Mouse (Mus musculus) adipocyte (in vitro differentiated cells): ENCODE data around the gene Spag6.

ENCODE experiments used
- DNase-seq: peaks from one replicate; pipeline ENCODE4 v3.0.0-alpha.2; 2016; ENCODE audit warnings: low spot score

Spag6 gene

DNA sequence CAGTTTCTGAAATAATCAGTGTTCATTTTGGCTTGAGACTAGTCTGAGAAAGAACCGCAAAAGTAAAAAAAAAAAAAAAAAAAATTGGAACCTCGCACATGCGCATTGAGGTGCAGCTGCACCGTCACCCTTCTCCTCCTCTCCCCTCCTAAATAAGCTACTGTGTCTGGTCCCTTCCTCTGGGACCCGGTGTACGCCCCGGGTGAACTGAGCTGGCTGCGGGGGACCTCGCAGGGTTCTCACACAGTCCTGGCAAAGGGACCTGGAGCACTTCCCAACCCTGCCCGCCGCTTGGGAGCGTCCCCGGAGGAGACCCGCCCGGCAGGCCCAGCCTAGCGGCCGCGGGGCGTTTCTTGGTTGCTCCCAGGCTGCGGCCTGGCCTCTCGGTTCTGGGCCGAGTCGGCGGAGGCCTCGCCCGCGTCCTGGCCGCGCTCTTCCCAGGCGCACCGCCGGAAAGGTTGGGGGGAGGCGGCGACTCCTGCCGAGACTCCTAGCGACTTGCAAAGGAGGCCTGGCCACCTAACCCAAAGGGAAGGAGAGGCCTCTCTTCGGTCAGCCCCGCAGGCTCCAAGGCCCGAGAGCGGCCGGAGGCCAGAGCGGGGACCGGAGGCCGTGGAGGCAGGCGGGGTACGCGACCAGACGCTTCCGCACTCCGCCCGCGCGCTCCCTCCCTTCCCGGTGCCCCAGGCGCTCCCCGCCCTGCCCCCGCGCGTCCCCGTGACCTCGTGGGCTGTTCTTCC, at the start of gene Spag6:
Spag6 (plus strand) TSS at position 162 of the 740 bp plus-strand sequence.
- peak; percentile 88 for DNase-seq

DNA sequence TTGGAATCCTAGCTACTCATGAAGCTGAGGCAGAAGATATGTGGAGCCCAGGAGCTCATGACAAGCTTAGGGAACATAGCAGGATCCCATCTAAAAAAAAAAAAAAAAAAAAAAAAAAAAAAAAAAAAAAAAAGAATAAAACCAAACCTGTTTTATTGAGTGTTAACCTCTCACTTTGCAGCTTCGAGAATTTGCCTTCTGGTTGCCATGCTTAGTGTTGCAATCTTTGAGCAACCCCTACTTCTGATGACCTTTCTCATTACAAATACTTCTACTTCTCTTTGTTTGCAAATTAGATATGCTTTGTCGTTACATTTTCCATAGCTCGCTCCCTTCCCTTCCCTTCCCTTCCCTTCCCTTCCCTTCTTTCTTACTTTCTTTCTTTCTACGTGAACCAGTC, 45.3 kb upstream of the Spag6 start:
- no peak for DNase-seq

DNA sequence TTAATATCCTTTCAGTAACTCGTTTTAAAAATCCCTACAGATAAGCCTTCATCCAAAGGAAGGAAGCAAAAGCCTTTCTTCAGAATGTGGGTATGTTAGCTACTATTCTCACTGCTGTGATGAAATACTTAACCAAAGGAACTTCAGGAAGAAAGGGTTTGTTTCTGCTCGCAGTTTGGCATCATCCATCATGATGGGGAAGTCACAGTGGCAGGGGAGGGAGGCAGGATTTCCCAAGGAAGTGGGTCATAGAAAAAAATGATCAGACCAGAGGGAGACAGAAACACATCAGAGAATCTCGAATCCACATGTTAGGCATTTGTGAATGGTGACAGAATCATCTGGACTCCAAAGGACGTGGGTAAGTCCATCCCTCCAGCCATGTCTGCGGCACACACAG, 39.0 kb upstream of the Spag6 start:
- DNase-seq = no peak

DNA sequence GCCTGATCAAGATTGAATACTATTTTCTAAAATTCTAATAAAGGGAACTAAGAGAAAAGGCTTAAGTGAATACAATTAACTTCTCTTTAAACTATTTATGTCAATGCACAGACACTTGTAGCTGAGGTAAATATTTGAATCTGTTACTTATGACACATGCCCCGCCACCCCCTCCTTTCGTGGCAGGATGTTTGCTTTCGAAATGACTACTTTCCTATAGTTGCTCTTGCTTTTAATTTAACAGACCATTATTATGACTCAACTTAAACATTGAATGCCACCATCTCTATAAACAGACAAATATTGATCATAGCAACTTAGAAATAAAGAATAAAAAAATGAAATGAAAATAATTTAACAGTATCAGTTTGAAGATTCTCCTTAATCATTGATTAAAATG, 29.8 kb upstream of the Spag6 start:
- no peak for DNase-seq

DNA sequence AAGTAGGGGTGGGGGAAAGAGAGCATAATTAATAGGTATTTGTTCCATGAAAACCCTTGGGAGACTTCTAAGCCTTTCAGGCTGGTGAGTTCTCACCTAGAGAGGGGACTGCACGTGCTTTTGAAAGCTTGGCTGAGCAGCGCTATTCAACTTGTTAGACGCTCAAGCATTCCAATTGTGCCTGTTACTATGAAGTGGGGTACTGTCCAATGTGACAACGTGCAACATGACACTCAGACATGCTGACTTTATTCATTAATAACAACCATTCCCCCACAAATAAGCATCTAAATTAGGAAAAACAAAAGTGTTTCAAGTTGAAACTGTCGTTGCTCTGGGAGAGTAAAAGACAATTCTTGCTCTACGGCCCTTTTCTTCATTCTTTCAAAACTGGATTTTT, 22.8 kb upstream of the Spag6 start:
- DNase-seq = no peak

DNA sequence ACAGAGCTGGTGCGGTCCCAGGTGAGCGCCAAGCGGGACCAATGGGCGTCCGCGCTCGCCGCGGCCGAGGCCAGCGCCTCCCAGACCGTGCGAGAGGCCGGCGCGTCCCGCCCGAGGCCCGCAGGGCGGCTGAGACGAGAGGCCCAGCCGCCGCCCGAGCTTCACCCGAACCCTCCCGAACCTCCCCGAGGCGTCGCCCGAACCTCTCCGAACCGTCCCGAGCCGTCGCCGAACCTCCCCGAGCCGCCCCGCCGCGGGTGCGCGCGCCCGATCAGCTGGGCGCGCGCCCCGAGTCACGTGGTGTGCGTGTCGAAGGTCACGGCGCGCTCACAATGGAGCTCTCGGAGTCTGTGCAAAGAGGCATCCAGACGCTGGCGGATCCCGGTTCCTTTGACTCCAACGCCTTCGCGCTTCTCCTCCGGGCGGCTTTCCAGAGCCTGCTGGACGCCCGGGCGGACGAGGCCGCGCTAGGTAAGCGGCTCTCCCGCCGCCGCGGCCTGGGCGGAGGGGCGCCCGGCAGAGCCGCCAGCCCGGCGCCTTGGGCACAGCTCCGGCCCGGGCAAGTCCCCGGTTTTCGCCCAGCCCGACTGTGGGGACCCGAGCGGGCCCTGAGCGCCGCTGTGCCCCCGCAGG, 21.6 kb upstream of the Spag6 start, which contains the start of gene Commd3:
Commd3 (plus strand) TSS at position 252 of the 633 bp plus-strand sequence.
- DNase-seq = peak; percentile 92

DNA sequence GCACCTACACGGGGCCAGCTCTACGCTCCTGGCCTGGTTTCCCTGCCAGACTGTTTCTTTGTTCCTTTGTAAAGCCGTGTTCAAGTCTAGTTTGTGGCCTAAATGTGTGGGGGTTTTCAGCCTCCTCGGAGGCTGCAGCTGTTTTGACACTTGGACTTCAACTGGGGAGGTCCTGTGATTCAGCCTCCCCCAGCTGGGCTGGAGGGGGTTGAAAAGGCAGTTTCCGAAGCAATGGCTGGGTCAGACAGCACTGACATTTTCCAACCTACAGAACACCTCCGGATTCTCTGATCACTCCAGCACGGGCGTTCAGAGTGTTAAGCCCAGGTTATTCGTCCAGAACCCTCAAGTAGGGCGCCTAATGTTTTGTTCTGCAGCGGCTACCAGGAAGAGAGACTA, 21.1 kb upstream of the Spag6 start:
- DNase-seq = peak; percentile 57

DNA sequence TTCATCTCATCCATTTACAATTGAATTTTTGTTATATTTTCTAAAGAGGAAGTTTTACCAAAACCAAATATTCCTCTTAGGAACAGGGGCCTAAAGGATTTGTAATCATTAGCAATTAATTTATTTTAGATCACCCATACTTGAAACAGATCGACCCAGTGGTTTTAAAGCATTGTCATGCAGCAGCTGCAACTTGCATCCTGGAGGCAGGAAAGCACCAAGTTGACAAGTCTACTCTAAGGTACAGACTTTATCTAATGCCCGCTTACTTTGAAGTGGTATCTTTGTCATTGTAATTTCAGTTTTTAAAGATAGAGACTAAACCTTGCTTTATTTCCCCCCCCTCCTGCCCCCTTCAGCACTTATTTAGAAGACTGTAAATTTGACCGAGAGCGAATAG, 20.1 kb upstream of the Spag6 start:
- no peak for DNase-seq

DNA sequence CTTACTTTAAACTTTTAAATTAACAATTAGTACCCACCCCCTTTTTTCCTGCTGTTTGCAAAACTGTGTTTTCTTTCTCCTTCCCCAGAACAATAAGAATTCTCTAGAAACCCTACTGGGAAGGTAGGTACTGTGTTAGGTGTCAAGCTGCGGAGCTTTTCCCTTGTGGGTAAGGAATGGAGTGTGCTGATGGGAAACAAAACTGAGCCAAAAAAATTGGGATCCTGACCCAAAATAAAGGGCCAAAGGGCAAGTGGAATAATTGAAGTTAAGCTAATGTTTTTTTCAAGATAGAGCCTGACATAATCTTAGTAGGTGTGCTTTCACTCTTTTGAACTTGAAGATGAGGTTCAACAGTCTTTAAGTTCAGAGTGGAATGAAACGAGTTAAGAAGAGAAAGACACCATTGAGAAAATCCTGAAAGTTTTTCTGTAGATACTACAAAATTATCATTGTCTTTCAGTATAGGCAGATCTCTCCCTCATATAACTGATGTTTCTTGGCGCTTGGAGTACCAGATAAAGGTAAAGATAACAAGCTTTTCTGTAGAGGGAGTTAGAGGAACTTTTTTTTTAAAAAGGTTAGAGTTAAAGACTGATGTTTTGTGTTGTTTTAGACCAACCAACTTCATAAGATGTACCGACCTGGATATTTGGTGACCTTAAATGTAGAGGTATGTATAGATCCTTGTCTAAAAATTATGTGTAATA, 19.5 kb upstream of the Spag6 start:
- DNase-seq = peak; percentile 53

DNA sequence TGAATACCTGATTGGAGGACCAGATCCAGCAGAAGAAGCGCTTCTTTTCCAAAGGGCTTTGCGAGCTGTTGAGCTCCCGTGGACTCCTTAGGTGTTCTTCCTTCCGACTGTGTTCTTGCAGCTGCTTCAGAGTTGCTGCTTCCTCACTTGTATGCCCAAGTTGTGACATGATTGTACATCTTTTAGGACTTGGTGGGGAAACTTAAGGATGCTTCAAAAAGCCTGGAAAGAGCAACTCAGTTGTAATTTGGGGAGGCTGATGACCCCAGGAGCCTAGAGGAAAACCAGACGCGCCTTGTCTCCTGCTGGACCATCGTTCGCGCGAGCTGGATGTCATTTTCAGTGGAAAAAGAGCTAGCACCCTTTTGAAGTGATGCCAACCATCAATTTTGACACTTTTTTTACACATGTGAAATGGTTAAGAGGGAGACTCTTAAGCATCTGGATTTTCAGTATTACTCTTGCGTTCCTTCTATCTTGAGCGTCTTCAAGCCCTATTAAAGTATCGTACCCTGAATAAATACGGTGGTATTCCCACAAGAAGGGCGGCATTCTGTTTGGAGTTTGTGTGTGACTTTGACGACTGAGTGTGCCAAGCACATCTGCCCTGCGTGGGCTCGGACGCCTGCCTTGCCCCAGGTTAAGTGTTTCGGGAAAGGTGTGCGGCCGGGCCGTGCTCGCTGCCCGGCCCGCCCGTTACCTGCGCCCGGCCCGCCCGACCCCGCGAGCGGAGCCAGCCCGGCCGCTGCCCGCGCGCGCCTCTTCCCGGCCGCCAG, 18.0 kb upstream of the Spag6 start:
- DNase-seq = no peak

DNA sequence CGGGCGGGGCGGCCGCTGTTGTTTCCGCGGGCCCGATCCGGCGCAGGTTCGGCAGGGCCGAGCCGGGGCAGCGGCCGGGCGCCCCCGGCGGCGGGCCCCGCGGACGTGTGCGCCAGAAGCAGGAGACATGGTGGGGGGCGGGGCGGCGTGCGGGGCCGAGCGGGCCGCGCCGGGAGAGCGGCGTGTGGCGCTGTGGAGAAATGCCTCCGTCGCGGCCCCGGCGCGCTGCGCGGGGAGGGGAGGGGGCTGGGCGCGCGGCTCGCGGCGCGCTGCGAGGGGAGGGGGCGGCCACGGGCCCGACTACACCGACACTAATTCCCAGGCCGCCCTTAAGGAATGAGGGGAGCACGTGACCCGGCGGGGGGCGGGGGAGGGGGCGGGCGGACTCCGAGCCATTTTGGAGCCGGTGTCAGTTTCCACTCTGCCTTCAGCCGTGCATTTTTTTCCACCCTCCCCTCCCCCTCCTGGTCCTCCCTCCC, 17.3 kb upstream of the Spag6 start:
- peak; percentile 87 for DNase-seq

DNA sequence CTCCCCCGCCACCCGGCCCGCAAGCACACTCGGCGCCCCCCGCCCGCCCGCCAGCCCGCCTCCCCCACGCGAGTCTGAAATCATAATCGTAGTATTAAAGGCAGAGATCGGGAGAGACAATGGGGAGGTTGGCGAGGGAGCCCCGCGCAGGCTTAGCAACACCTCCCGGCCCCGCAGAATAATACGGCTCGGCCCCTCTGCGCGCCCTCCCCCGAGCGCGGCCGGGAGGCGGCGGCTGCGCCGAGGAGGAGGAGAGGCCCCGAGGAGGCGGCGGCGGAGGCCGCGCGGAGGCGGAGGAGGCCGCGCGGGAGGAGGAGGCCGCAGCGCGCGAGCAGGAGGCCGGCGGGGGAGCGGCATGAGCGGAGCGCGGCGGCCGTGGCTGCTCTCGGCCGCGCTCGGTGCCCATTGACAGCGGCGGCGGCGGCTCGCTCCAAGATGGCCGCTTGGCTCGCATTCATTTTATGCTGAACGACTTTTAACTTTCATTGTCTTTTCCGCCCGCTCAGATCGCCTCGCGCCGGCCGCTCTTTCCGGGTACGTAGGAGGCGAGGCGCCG, 16.8 kb upstream of the Spag6 start, which contains the start of gene Bmi1:
Bmi1 (plus strand) TSS at position 83 of the 556 bp plus-strand sequence.
- no peak for DNase-seq

DNA sequence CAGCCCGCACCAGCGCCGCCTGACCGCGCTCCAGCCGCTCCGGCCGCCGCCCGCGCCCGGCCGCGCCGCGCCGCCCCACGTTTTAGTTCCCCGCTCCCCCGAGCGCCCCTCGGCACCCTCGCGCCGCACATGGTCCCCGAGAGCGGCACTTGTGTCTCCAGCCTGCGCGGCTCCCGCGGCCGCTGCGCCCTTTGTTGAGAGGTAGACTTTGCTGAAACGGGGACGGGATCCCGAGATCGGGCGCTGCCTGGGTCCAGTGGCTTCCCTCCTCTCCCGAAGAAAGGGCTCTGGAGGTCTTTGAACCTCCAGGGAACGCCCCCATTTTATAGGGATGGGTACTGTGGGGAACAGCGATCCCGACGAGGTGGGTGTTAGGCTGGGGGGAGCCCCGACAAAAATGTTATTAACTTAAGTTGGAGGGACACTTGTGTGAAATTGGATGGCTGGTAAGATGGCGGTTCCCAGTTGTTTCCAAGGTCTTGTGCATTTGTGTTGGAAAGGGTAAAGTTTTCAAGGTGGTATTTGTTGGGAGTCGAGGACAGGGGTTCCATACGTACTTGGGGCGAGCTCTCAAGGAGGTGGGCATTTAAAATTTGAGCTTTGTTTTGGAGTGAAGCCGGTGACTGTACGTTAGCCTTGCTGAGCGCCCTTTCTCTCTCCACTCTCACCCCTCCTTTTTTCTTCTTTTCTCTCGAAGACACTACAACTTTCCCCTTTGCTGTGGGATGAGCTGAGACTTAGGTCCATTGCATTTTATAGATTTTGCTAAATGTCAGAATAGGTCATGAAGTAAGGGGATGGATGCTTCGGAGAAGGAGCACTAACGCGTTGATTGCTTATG, 16.0 kb upstream of the Spag6 start:
- peak; percentile 45 for DNase-seq

DNA sequence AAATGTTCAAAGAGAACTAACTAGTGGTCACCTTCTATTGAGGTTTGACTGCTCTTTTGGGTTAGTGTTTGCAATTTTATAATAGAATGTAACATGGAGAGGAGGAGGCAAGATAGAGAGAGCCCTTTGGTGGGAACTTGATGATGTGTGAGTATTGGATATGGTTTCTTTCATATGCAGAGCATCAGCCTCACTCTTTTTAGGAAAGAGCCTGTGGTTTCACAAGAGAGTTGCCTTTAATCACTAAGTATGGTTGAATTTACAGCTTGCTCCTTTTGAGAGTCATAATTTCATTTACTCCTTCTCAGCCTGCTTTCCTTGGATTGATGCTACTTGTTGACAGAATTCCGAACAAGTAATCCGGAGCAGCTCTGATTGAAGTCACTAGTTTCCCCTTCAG, 14.1 kb upstream of the Spag6 start:
- DNase-seq = no peak

DNA sequence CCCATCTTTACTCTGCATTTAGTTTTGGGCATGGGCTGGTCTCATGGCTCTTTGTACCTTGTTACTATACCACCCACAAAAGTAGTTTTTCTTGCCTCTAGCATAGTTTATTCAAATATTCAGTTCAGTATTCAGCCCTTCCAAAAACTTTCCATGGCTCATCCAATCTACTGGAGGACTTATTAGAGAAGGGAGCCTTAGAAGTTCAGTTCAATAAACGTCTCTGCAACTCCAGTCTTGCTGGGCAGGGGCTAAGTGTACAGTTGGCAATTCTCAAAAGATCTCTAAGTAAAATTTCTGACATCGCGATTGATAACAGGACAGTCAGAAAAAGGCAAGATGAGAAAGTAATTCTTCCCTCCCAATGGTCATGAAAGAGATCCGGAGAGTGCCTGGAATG, 13.3 kb upstream of the Spag6 start:
- DNase-seq = no peak

DNA sequence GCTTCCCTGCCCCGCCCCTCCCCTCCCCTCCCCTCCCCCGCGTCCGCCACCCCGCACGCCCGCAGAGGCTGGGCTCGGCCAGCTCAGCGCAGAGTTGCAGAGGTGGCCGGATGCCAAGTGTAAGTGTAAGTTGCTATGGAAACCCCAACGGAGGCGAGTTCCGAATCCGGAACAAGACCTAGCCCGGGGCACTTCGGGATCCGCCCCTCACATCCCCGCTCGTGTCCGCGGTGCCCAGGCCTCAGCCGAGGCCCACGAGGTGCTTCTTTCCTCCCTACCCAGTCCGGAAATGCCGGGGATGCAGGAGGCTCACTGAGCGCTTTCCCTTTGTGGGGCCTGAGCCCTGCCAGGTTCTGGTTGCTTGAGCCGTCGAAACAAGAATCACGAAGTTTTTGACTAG, 12.9 kb upstream of the Spag6 start:
- DNase-seq = peak; percentile 53

DNA sequence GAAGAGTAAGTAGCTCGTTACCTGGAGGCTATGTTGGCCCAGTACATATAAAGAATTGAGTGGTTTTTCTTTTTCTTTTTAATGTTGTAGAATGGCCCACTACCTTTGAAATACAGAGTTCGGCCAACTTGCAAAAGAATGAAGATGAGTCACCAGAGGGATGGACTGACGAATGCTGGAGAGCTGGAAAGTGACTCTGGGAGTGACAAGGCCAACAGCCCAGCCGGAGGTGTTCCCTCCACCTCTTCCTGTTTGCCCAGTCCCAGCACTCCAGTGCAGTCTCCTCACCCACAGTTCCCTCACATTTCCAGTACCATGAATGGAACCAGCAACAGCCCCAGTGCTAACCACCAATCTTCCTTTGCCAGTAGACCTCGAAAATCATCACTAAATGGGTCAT, 9.8 kb upstream of the Spag6 start:
- DNase-seq = no peak

DNA sequence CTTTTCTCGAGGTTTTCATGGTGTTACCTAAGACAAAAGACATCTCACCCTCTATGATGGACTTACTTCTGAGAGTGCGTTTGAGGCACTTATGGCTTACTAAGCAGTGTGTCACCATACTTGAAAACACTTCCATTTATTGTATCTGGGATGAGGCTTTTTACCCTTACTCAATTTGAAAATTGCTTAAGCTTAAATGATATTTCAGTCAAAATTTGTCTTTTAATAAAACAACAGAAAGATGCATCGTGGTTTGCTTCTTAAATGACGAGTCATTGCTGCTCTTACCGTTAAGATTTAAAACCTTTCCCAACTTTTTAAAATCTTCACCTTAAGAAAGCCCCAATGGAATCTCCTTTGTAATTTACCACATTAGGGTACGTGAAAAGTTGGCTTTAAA, 7.4 kb upstream of the Spag6 start:
- DNase-seq = no peak

DNA sequence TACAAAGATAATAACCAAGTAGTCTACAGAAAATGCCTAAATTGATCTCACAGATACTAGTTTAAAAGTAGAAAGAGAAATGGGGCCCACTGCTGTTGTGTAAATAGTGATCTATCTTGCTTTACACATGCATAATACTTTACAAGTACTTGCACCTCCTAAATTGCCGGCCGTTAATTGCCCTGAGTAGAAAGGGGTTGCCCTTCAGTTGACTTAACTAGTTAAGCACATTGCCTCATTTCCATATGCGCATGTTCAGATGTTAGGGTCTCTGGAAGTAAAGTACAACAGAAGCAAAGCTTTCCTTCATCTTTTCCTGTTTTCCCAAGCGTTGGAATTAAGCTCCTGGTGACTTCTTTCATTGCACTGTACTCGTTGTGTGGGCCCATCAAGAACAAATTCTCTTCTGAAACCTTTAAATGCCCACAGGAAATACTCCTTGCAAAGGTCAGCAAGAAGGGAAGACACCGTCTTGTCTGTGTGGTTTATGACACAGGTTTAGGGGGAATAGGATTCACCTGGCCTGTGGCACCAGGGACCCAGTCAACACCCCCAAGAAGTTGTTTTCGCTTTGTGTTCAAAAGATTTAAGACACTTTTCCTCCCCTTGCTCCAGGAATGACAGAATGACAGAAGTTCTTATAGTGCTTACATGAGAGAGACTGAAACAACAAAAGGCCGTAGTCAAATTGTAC, 6.9 kb upstream of the Spag6 start:
- DNase-seq = no peak

DNA sequence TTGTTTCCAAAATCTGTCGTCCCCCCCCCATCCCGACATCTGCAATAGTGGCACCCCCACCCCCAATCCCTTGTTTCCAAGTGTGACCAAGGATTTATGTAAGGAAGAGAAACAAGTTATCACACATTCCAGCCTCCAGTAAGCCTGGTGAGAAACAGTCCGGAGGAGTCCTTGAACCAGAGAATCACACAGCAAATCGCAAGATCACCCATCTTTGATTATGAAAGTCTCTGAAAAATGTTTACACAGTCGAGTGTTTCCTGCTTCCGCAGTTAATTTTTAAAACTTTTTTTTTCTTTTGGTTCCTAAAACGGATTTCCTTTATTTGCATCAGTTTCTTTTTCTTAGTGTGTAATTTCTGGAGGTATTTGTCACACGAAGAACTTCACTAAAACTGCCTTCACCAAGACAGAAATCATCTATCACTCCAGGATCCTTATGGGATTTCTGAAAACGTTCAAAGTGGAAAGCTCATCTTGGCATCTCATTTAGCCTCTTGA, 6.1 kb upstream of the Spag6 start:
- no peak for DNase-seq
